Mouse (Mus musculus) hindbrain, embryonic 10.5 days (tissue): ENCODE results near the gene Plb1. TPM values are rescaled to one million over a fixed set of nuclear protein-coding genes. Genes with fewer than 3 reads are reported as not detected.

Experiments used
- DNase-seq: peaks from one replicate; pipeline ENCODE4 v3.0.0-alpha.2; 2017; ENCODE audit warnings: low spot score
- H3K27ac ChIP-seq: fragments of 300-500 bp; sonication (generic); 2 replicates; pipeline ENCODE4 v1.5.1; 2016; ENCODE audit warnings: mild to moderate bottlenecking, moderate library complexity
- H3K27me3 ChIP-seq: fragments of 300-500 bp; sonication (generic); 2 replicates; pipeline ENCODE4 v1.6.1; 2016; ENCODE audit warnings: mild to moderate bottlenecking; ENCODE audit not compliant: poor library complexity, insufficient read depth, severe bottlenecking
- H3K36me3 ChIP-seq: fragments of 300-500 bp; sonication (generic); 2 replicates; pipeline ENCODE4 v1.6.1; 2016; ENCODE audit warnings: mild to moderate bottlenecking, moderate library complexity
- H3K4me1 ChIP-seq: fragments of 300-500 bp; sonication (generic); replicated peaks from 2 replicates; pipeline ENCODE4 v1.6.1; 2016; ENCODE audit warnings: mild to moderate bottlenecking
- H3K4me3 ChIP-seq: fragments of 300-500 bp; sonication (generic); 2 replicates; pipeline ENCODE4 v1.5.1; 2016; ENCODE audit warnings: mild to moderate bottlenecking, moderate library complexity
- H3K9me3 ChIP-seq: fragments of 300-500 bp; sonication (generic); 2 replicates; pipeline ENCODE4 v1.6.1; 2016; ENCODE audit warnings: mild to moderate bottlenecking, moderate library complexity
- WGBS: fragments of 180-500 bp; shearing (Covaris S2); methylation state at CpG from one replicate; pipeline ENCODE4 v1.1.7; 2016; 5-methylcytosine and 5-hydroxymethylcytosine counted together
- polyA plus RNA-seq: library from polyadenylated mRNA; unstranded; fragments of >200 nt; fragmentation: Nextera tagmentation; extraction: Ambion mirVana; gene quantifications from 2 replicates; pipeline ENCODE4 v1.2.1, GENCODE M21; 2016

Gene Plb1
- polyA plus RNA-seq, 1 experiment from 2014 or later = 0.16 TPM

DNA sequence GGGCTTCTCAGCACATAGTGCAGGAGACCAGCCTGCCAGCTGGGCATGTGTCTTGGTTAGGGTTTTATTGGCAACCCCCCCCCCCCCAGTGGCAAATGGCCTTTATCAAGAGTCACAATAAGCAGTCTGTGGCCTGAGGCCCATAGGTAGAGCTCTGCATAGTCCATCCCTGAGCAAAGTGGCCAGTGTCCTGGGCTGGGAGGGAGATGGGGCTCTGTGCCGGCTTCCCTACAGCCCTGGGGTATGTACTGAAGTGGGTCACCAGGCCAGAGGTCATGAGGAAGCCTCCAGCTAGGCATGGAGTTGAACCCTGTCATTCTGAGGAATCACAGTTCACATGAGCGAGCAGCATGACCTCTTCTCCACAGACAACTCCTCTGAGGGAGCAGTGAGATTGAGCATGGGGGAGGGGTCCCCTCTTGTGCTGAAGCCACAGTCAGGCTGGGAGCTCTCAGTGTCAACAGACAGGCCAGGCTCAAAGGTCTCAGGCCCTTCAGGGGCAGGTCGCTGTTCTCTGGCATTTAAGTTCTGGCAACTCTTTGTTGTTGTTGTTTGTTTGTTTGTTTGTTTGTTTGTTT, 79.2 kb downstream of the Plb1 start:
- no peaks in the 10 kb centered on the region for H3K27me3 ChIP-seq
- 39% methylated on average over 3 of the region's 3 CpGs for WGBS

DNA sequence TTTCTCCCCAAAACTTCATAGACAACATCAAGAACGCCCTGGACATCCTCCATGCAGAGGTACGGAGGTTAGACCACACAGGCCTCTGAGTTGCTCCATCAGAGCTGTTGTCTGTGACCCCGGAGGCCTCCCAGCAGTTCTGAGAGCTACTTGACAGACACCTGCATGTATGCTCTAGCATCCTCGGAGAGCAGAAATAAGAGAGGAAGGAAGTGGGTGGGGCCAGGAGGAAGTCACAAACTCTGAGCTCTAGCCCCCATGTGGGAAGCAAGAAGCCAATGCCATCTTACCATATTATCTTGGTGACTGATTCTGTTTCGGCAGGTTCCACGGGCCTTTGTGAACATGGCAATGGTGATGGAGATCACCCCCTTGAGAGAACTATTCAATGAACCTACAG, 81.2 kb downstream of the Plb1 start:
- Histone ChIP-seq H3K27ac (no peak overlapping the region), H3K9me3 (no peaks in the 10 kb centered on the region), H3K27me3 (no peaks in the 10 kb centered on the region), H3K36me3 (no peaks in the 10 kb centered on the region), H3K4me1 (peaks cover 9% of the 10 kb centered on the region), H3K4me3 (no peak overlapping the region)
- DNase-seq = no peak
- WGBS = 78% methylated on average over 6 of the region's 6 CpGs

More for the DNA sequence above, 79.2 kb downstream of the Plb1 start:
- Histone ChIP-seq H3K4me1 (peaks cover 9% of the 10 kb centered on the region), H3K4me3 (no peak overlapping the region), H3K36me3 (no peaks in the 10 kb centered on the region), H3K9me3 (no peaks in the 10 kb centered on the region), H3K27ac (0 out of 2 replicates have a peak overlapping the region, but pooled peaks have one; percentile 16)
- DNase-seq = no peak

DNA sequence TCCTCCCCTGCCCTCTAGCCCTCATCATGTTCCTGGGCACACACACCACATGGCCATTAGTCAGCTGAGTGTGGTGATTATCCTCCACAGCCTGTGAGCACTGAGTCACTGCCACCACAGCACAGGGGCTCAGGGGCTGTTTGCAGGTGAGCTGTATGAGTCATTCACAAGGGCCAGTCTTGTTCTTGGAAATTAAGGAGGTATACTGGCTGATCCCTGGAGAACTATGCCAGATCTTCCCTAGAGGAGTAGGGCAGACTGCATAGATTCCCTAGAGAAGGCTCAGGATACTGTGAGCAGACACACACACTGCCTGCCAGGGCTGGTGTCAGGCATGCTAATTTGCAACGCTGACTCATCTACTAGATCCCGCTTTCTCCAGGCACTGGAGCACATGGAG, 82.2 kb downstream of the Plb1 start:
- Histone ChIP-seq H3K27ac (no peak overlapping the region), H3K27me3 (no peaks in the 10 kb centered on the region), H3K36me3 (no peaks in the 10 kb centered on the region), H3K9me3 (no peaks in the 10 kb centered on the region), H3K4me1 (peaks cover 9% of the 10 kb centered on the region), H3K4me3 (no peak overlapping the region)
- whole genome bisulfite sequencing = 73% methylated on average over 2 of the region's 2 CpGs
- DNase-seq = no peak

DNA sequence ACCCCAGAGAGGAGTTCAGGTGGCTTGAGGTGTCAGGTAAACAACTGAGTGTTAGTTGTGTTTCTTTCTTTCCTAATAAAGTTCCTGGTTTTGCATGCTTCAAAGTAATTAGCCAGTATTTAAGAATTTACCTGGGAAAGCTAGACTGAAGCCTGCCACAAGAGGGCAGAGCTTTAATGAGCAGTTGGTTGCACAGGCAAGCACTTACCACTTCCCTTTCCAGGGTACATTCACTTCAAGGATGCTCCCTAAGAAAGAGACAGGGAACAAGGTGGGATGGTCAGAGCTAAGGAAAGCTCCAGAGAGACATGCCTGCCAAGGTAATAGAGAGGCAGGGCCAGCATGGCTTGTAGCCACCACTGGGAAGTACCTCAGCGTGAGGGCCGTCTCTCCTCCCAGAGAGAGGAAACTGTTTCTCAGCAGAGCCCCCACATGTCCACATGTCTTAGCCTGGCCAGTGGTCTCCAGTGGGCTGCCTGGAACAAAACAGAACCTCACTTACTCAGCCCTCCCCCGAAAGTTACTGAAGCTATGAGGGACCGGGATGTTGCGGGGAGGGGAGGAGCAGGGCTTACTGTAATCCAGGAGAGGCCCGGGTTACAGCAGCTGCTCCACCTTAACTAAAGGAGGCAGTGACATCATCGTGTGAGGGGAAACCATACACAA, 89.8 kb downstream of the Plb1 start:
- peak; percentile 25 for DNase-seq

DNA sequence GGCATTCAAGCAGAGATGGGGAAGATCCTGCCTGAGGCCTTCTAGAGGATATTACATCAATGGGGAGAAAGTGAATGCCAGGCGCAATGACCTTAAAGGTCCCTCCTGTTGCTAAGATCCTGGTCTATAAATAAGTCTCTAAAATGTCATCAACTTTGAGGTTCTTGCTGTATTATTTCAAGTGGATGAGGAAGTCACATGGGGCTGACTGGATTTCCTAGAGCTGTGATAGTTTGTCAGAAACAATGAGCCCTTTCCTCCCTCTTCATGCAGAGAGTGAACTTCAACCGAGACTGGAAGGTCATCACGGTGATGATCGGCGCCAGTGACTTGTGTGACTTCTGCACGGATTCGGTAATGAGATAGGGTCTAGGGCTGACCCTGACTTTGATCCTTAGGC, 95.6 kb downstream of the Plb1 start:
- Histone ChIP-seq H3K27me3 (no peaks in the 10 kb centered on the region), H3K9me3 (no peaks in the 10 kb centered on the region), H3K27ac (no peak overlapping the region), H3K36me3 (no peaks in the 10 kb centered on the region), H3K4me3 (no peak overlapping the region), H3K4me1 (peaks cover 1% of the 10 kb centered on the region; the same call in 1 of the 2 replicates)
- no peak for DNase-seq
- 87% methylated on average over 7 of the region's 7 CpGs for WGBS

More for the DNA sequence above, 89.8 kb downstream of the Plb1 start:
- WGBS = 58% methylated on average over 7 of the region's 7 CpGs
- H3K4me3 ChIP-seq = no peak overlapping the region
- H3K27me3 ChIP-seq = no peaks in the 10 kb centered on the region
- no peaks in the 10 kb centered on the region for H3K36me3 ChIP-seq
- H3K4me1 ChIP-seq = no peaks in the 10 kb centered on the region; the same call in 1 of the 2 replicates
- no peak overlapping the region for H3K27ac ChIP-seq
- no peaks in the 10 kb centered on the region for H3K9me3 ChIP-seq

DNA sequence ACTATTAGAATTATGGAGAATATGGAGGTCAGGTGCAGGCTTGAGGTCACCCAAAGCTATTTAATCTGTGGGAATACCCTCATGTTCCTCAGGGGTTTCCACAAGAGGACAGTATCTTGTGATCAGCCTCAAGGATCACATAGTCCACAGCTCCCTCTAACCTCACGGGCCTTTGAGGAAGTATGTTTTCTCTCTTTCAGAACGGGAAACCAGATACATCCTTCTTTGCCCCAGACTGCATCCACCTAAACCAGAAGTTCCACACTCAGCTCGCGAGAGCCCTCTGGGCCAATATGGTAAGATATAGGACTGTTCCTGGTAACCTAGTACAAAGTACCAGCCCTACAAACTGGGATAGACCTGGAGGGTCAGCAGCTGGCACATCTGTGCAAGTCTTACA, 100.1 kb downstream of the Plb1 start:
- no peaks in the 10 kb centered on the region for H3K27me3 ChIP-seq
- no peak overlapping the region for H3K4me3 ChIP-seq
- no peaks in the 10 kb centered on the region for H3K9me3 ChIP-seq
- no peak for DNase-seq
- H3K4me1 ChIP-seq = peaks cover 37% of the 10 kb centered on the region
- 90% methylated on average over 4 of the region's 4 CpGs for WGBS
- H3K36me3 ChIP-seq = no peaks in the 10 kb centered on the region
- H3K27ac ChIP-seq = no peak overlapping the region

DNA sequence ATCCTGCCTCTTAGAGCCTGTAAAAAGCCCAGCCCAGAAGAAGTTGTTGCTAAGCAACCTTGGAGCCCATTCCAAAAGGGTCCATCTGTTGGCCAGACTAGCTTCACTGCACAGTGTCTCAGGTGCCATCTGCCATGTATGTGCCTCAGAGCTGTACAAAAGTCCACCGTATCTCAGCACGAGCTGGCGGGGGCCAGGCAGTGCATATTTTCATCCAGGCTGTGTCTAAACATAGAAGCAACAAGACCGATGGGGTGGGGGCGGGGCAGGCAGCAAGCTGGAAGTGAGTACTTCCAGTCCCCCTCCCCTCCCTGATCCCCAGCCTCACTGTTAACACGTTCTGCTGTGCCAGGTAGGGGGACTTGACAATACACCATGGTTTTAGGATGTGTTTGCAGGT, 102.7 kb downstream of the Plb1 start:
- Histone ChIP-seq H3K4me3 (no peak overlapping the region), H3K9me3 (no peaks in the 10 kb centered on the region), H3K27ac (peak overlapping the region; percentile 77), H3K4me1 (peaks cover 37% of the 10 kb centered on the region), H3K36me3 (no peaks in the 10 kb centered on the region), H3K27me3 (no peaks in the 10 kb centered on the region)
- DNase-seq = peak; percentile 46
- WGBS = 43% methylated on average over 6 of the region's 6 CpGs

DNA sequence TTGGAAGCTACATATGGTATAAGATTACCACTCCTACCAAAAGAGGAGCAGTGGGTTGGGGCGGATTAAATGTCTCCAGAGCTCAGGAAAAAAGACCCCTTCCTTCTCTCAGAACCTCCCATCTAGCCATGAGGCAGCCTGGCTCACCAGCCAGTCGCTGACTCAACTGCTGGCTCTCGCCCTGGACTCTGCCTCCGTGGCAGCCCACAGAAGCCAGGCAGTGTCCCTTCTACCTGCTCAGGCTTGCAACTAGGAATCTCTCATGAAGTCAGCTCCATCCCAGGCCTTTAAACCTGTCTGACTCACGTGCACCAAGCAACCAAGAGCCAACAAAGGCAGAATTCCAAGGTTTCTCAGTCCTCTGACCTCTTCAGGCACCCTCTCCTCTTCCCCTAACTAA, 103.6 kb downstream of the Plb1 start:
- H3K9me3 ChIP-seq = no peaks in the 10 kb centered on the region
- WGBS = 66% methylated on average over 5 of the region's 5 CpGs
- no peak overlapping the region for H3K27ac ChIP-seq
- no peak for DNase-seq
- no peaks in the 10 kb centered on the region for H3K36me3 ChIP-seq
- H3K4me1 ChIP-seq = peaks cover 39% of the 10 kb centered on the region
- H3K4me3 ChIP-seq = no peak overlapping the region
- no peaks in the 10 kb centered on the region for H3K27me3 ChIP-seq

DNA sequence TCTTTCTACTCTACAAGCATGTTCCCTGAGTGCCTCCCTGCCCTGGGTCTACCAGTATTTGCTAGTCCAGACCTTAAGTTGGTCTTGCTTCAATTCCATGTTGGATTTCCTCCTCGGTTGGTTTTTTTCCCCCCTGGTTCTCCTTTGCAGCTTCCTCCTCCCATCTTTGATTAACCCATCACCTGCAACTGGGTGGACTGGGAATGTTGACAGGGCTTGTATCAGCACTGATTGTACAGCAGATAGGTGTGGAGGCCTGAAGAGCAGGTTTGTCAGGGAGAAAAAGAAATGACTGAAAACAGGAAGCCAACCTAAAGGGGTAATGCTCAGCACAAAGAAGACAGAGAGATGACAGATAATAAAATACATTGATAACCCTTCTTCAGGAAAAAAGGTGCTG, 104.8 kb downstream of the Plb1 start:
- H3K36me3 ChIP-seq = no peaks in the 10 kb centered on the region
- H3K27me3 ChIP-seq = no peaks in the 10 kb centered on the region
- H3K9me3 ChIP-seq = no peaks in the 10 kb centered on the region
- DNase-seq = no peak
- peaks cover 39% of the 10 kb centered on the region for H3K4me1 ChIP-seq
- WGBS = 82% methylated on average over 1 of the region's 1 CpGs
- H3K4me3 ChIP-seq = no peak overlapping the region
- no peak overlapping the region for H3K27ac ChIP-seq

DNA sequence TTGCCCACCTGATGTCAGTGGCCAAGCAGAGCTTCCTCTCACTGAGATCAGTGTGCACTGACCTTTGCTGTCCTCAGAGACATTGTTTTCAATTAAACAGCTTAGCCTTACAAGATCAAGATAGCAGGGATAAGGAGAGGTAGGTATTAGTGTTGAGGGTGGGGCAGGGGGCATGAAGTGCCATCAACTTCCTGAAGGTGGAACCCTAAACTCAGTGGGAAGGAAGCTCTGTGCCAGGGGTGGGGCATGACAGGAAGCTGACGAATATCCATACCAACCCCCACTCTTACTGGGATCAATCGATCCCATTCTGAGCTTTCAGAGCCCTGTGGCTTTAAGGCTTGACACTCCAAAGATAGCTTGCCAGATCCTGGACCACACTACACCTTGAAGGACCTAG, 105.8 kb downstream of the Plb1 start:
- H3K27me3 ChIP-seq = no peaks in the 10 kb centered on the region
- no peaks in the 10 kb centered on the region for H3K36me3 ChIP-seq
- no peak for DNase-seq
- no peak overlapping the region for H3K27ac ChIP-seq
- WGBS = 58% methylated on average over 2 of the region's 2 CpGs
- no peaks in the 10 kb centered on the region for H3K9me3 ChIP-seq
- H3K4me1 ChIP-seq = peaks cover 36% of the 10 kb centered on the region
- H3K4me3 ChIP-seq = no peak overlapping the region

DNA sequence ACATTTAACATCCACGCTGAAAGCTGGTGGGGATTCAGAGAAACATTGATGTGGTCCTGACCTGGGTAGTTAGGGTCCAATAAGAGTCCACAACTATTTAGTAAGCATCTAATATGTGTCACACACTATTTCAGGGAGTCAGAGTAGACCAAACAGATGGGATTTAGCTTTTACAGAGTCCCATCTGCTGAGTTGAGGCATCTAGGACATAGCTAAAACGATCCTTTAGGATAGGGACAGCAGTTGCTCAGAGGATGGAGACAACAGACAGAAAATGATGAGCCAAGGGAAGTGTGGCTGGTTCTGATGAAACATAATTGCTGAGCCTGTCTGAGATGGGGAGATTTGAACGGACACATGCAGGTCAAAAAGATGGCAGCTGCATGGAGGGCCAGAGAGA, 106.3 kb downstream of the Plb1 start:
- Histone ChIP-seq H3K27me3 (no peaks in the 10 kb centered on the region), H3K4me3 (no peak overlapping the region), H3K27ac (no peak overlapping the region), H3K9me3 (no peaks in the 10 kb centered on the region), H3K36me3 (no peaks in the 10 kb centered on the region), H3K4me1 (peaks cover 32% of the 10 kb centered on the region)
- no peak for DNase-seq
- WGBS = 81% methylated on average over 3 of the region's 3 CpGs

DNA sequence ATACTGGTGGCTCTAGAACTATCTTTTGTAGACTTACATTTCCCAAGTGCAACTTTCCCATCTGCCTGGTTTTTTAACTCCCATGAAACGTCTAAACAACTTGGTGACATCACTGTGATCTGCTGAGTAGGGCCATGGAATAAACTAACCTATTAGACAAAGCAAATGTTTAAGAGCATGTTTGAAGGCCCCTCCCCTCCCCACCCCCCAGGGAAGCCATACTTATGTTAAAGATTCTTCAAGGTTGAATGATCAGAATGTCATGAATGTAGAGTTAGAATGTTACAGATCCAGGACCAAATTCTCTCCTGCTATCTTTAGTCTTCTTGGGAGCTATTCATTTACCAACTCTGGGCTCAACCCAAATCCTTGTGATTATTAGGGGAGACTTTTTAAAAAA, 107.7 kb downstream of the Plb1 start:
- no peaks in the 10 kb centered on the region for H3K27me3 ChIP-seq
- WGBS = 75% methylated on average over 1 of the region's 1 CpGs
- no peak for DNase-seq
- H3K27ac ChIP-seq = no peak overlapping the region
- no peak overlapping the region for H3K4me3 ChIP-seq
- H3K9me3 ChIP-seq = no peaks in the 10 kb centered on the region
- no peaks in the 10 kb centered on the region for H3K36me3 ChIP-seq
- peaks cover 17% of the 10 kb centered on the region for H3K4me1 ChIP-seq

DNA sequence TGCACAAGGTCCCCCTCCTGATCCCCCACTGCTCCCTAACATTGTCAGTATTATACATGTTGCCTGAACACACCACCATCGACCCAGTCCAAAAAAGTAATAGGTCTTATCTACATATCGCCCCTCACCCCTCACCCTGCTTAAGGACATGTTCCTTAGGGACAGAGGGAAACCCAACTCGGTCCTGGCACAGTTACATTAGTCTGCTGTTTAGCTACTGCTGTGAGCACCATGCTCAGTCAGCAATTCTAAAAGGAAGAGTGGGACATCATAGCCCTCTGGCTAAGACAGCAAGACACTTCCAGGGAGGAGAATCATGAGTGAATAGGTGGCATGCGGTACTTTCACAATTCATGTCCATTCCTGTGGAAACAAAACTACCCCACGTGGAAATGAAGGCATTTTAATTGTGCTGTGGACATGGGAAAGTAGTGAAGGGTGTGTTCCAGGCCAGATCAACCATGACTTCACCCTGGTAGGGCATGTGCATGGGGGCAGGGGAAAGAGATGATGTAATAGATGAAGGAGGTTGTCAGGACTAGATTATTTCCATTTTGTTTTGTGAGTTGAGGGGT, 110.3 kb downstream of the Plb1 start:
- no peak overlapping the region for H3K27ac ChIP-seq
- H3K4me1 ChIP-seq = peaks cover 13% of the 10 kb centered on the region
- H3K36me3 ChIP-seq = no peaks in the 10 kb centered on the region
- DNase-seq = no peak
- 76% methylated on average over 5 of the region's 5 CpGs for WGBS
- H3K27me3 ChIP-seq = no peaks in the 10 kb centered on the region
- no peaks in the 10 kb centered on the region for H3K9me3 ChIP-seq
- H3K4me3 ChIP-seq = no peak overlapping the region
